Mouse (Mus musculus) CH12.LX (cell line): ENCODE results near the gene Chrna4. TPM values are rescaled to one million over a fixed set of nuclear protein-coding genes. Genes with fewer than 3 reads are reported as not detected.

Source experiments
- DNase-seq: peaks from one replicate; pipeline ENCODE4 v3.0.0-alpha.2; 2013; ENCODE audit errors: extremely low read depth
- H3K27ac ChIP-seq: 2 replicates; pipeline ENCODE4 v1.5.1; 2012; ENCODE audit warnings: low read depth, mild to moderate bottlenecking, control low read depth, moderate library complexity; ENCODE audit not compliant: insufficient read depth
- H3K27me3 ChIP-seq: replicated peaks from 2 replicates; pipeline ENCODE3; 2012; ENCODE audit warnings: inconsistent platforms
- H3K36me3 ChIP-seq, 2 experiments: replicated peaks in 1 of 2; 2 replicates each; pipeline versions ENCODE3 to v1.6.1; 2012; ENCODE audit warnings: inconsistent platforms in 1 of 2, low read length in 1 of 2, mild to moderate bottlenecking in 1 of 2, mixed read lengths in 1 of 2, moderate library complexity in 1 of 2; ENCODE audit not compliant: control insufficient read depth in 1 of 2, insufficient read depth in 1 of 2
- H3K4me1 ChIP-seq, 2 experiments: 2 replicates each; pipeline ENCODE4 v1.6.1; 2012; ENCODE audit warnings: inconsistent platforms in 1 of 2, moderate library complexity in 1 of 2; ENCODE audit not compliant: insufficient read depth in 2 of 2, control insufficient read depth in 1 of 2
- H3K4me2 ChIP-seq: 2 replicates; pipeline ENCODE4 v1.6.1; 2012; ENCODE audit warnings: low read depth, mild to moderate bottlenecking, control low read depth; ENCODE audit not compliant: poor library complexity, insufficient read depth, severe bottlenecking
- H3K4me3 ChIP-seq, 3 experiments: fragments of 150-350 bp in 1 of 3; sonication (generic) in 1 of 3; replicated peaks in 1 of 3; 2 replicates each; pipeline versions ENCODE3 to v1.5.1; 2011 to 2012; ENCODE audit warnings: low read depth in 2 of 3, low read length in 2 of 3, mild to moderate bottlenecking in 2 of 3, moderate library complexity in 2 of 3, control low read depth in 1 of 3, improper control_type of control experiment in 1 of 3, inconsistent platforms in 1 of 3, mixed read lengths in 1 of 3; ENCODE audit not compliant: poor library complexity in 1 of 3
- H3K79me2 ChIP-seq: replicated peaks from 2 replicates; pipeline ENCODE4 v1.6.1; 2012; ENCODE audit warnings: mild to moderate bottlenecking, moderate library complexity; ENCODE audit not compliant: control insufficient read depth, poor library complexity, insufficient read depth, severe bottlenecking; ENCODE audit errors: extremely low read depth
- H3K9ac ChIP-seq: 2 replicates; pipeline ENCODE4 v1.6.1; 2012; ENCODE audit warnings: low read depth, mild to moderate bottlenecking, control low read depth, moderate library complexity; ENCODE audit not compliant: insufficient read depth
- H3K9me3 ChIP-seq: replicated peaks from 2 replicates; pipeline ENCODE3; 2012; ENCODE audit warnings: low read length, inconsistent platforms, mixed read lengths
- BHLHE40 ChIP-seq: IDR thresholded peaks from 2 replicates; pipeline ENCODE4 v1.6.1; 2011; ENCODE audit warnings: mild to moderate bottlenecking, low read depth, low read length, improper control_type of control experiment
- CHD2 ChIP-seq: IDR thresholded peaks from 2 replicates; pipeline ENCODE4 v1.6.1; 2011; ENCODE audit warnings: low read length, improper control_type of control experiment
- ELF1 ChIP-seq: IDR thresholded peaks from 2 replicates; pipeline ENCODE4 v1.6.1; 2014; ENCODE audit warnings: low read depth, mild to moderate bottlenecking, inconsistent platforms, low read length, improper control_type of control experiment
- EP300 ChIP-seq: IDR thresholded peaks from 2 replicates; pipeline ENCODE4 v1.6.1; 2011; ENCODE audit warnings: low read length, improper control_type of control experiment
- IRF4 ChIP-seq: IDR thresholded peaks from 2 replicates; pipeline ENCODE4 v1.6.1; 2014; ENCODE audit warnings: low read depth, mild to moderate bottlenecking, inconsistent platforms, low read length, improper control_type of control experiment
- JUN ChIP-seq: IDR thresholded peaks from 2 replicates; pipeline ENCODE4 v1.6.1; 2011; ENCODE audit warnings: low read depth, mild to moderate bottlenecking, low read length, improper control_type of control experiment, moderate library complexity; ENCODE audit not compliant: insufficient read depth
- JUND ChIP-seq: conservative IDR thresholded peaks from 2 replicates; pipeline ENCODE4 v1.6.1; 2011; ENCODE audit warnings: low read depth, low read length, improper control_type of control experiment
- KAT2A ChIP-seq: IDR thresholded peaks from 2 replicates; pipeline ENCODE4 v1.6.1; 2012; ENCODE audit warnings: low read length, improper control_type of control experiment, inconsistent platforms; ENCODE audit not compliant: insufficient replicate concordance
- MXI1 ChIP-seq: IDR thresholded peaks from 2 replicates; pipeline ENCODE4 v1.6.1; 2011; ENCODE audit warnings: mild to moderate bottlenecking, low read depth, low read length, improper control_type of control experiment
- NELFE ChIP-seq: IDR thresholded peaks from 2 replicates; pipeline ENCODE4 v1.6.1; 2011; ENCODE audit warnings: low read depth, low read length, improper control_type of control experiment
- NRF1 ChIP-seq: IDR thresholded peaks from 2 replicates; pipeline ENCODE4 v1.6.1; 2014; ENCODE audit warnings: low read depth, mild to moderate bottlenecking, inconsistent platforms, low read length, improper control_type of control experiment, moderate library complexity
- POLR2A ChIP-seq: IDR thresholded peaks from 2 replicates; pipeline ENCODE4 v1.6.1; 2011; ENCODE audit warnings: low read depth, mild to moderate bottlenecking, improper control_type of control experiment, low read length
- RAD21 ChIP-seq: IDR thresholded peaks from 2 replicates; pipeline ENCODE4 v1.6.1; 2011; ENCODE audit warnings: low read depth, mild to moderate bottlenecking, low read length, improper control_type of control experiment, moderate library complexity
- RCOR1 ChIP-seq: conservative IDR thresholded peaks from 2 replicates; pipeline ENCODE4 v1.6.1; 2012; ENCODE audit warnings: low read depth, mild to moderate bottlenecking, inconsistent platforms, low read length, improper control_type of control experiment
- SIN3A ChIP-seq: IDR thresholded peaks from 2 replicates; pipeline ENCODE4 v1.6.1; 2012; ENCODE audit warnings: low read length, improper control_type of control experiment, inconsistent platforms
- TCF12 ChIP-seq: IDR thresholded peaks from 2 replicates; pipeline ENCODE4 v1.6.1; 2014; ENCODE audit warnings: low read depth, mild to moderate bottlenecking, inconsistent platforms, low read length, improper control_type of control experiment
- USF1 ChIP-seq: IDR thresholded peaks from 2 replicates; pipeline ENCODE4 v1.6.1; 2014; ENCODE audit warnings: low read depth, mild to moderate bottlenecking, inconsistent platforms, low read length, improper control_type of control experiment
- USF2 ChIP-seq: conservative IDR thresholded peaks from 2 replicates; pipeline ENCODE4 v1.6.1; 2011; ENCODE audit warnings: low read depth, low read length, improper control_type of control experiment
- ZC3H11A ChIP-seq: IDR thresholded peaks from 2 replicates; pipeline ENCODE4 v1.6.1; 2012; ENCODE audit warnings: low read depth, mild to moderate bottlenecking, inconsistent platforms, low read length, improper control_type of control experiment
- ZNF384 ChIP-seq: IDR thresholded peaks from 2 replicates; pipeline ENCODE4 v1.6.1; 2012; ENCODE audit warnings: low read depth, low read length, improper control_type of control experiment, inconsistent platforms
- dilution Hi-C: fragments of 300-500 bp; cut with MboI; formaldehyde crosslinking; loops from 2 replicates; pipeline ENCODE4 v1.14.3; 2020; ENCODE audit warnings: low sequenced_read_pairs; ENCODE audit not compliant: extremely low pct_unique_long_range_greater_than_20kb, extremely low pct_ligation_motif_present
- in situ Hi-C: fragments of 300-500 bp; cut with MboI; formaldehyde crosslinking; loops from 3 replicates; pipeline ENCODE4 v1.14.3; 2019; ENCODE audit warnings: low sequenced_read_pairs, low pct_ligation_motif_present, low pct_unique_long_range_greater_than_20kb, mixed read lengths
- polyA plus RNA-seq: library from polyadenylated mRNA; unstranded; fragments of >175 nt; gene quantifications from 2 replicates; pipeline ENCODE4 v1.2.1, GENCODE M21; 2012; ENCODE audit warnings: low read depth; ENCODE audit not compliant: insufficient read length
- total RNA-seq, 2 experiments: library from RNA; depleted of rRNA; stranded (reverse); fragments of 300-350 nt in 1 of 2; fragments of >200 nt in 1 of 2; gene quantifications; 2 replicates each; pipeline ENCODE4 v1.2.3; 2012 to 2014

Chrna4 gene
- total and polyA plus RNA-seq, 3 experiments = not detected

- peaks cover 98% of the 10 kb centered on the region for H3K27me3 ChIP-seq
- no peaks in the 10 kb centered on the region for H3K9me3 ChIP-seq
- dilution Hi-C loops (no loop called here), in situ Hi-C loops (no loop called here)
- no peak overlapping the region for H3K27ac ChIP-seq
- H3K36me3 ChIP-seq = no peaks in the 10 kb centered on the region
- TF ChIP-seq POLR2A = no peak
- TF ChIP-seq NRF1 = no peak
- no peak for TF ChIP-seq JUN
- TF ChIP-seq USF2 = no peak
- no peak for TF ChIP-seq EP300
- no peak for TF ChIP-seq ELF1
- TF ChIP-seq IRF4 = no peak
- TF ChIP-seq ZC3H11A = no peak
- TF ChIP-seq TCF12 = no peak
- no peak for TF ChIP-seq NELFE
- TF ChIP-seq USF1 = no peak
- TF ChIP-seq KAT2A = no peak
- TF ChIP-seq MXI1 = no peak
- no peak for TF ChIP-seq SIN3A
- no peak for TF ChIP-seq BHLHE40
- TF ChIP-seq RCOR1 = no peak
- TF ChIP-seq JUND = no peak
- H3K4me2 ChIP-seq = no peak overlapping the region
- no peak overlapping the region for H3K4me3 ChIP-seq
- H3K79me2 ChIP-seq = no peaks in the 10 kb centered on the region
- no peak for DNase-seq
- peaks cover 11 to 22% of the 10 kb centered on the region in 2 experiments for H3K4me1 ChIP-seq
- no peak overlapping the region for H3K9ac ChIP-seq
These were observed 11.9 kb downstream of the Chrna4 start for GRCm38 (mm10) chr2:181031406-181031934.

DNA sequence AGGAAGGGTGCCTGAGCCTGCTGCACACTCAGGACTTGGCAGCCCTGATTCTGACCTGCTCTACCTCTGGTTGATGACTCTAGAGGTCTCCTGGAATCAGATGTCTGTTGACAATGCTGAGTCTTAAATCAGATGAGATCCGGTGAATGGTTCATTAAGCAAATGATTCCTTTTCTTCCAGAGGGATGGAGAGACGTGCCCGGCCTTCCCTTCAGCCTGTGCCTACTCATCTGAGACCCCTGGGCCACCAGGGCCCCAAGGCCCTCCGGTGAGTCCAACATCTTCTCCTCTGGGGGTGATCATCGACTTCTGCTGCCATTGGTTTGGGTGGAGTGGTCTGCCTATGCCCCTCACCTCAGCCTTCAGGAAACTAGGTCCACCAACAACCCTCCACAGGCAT, 35.0 kb downstream of the Chrna4 start:
- dilution Hi-C loops = no loop called here
- H3K4me1 ChIP-seq = no peaks in the 10 kb centered on the region
- no peak overlapping the region for H3K4me2 ChIP-seq
- no peak for DNase-seq
- H3K36me3 ChIP-seq = no peaks in the 10 kb centered on the region
- in situ Hi-C loops = no loop called here
- no peak overlapping the region for H3K9ac ChIP-seq
- no peaks in the 10 kb centered on the region for H3K79me2 ChIP-seq
- H3K27me3 ChIP-seq = peaks cover 37% of the 10 kb centered on the region
- no peak overlapping the region for H3K27ac ChIP-seq
- no peaks in the 10 kb centered on the region for H3K9me3 ChIP-seq
- no peak overlapping the region for H3K4me3 ChIP-seq
- TF ChIP-seq NRF1 (no peak), CHD2 (no peak), BHLHE40 (no peak), RAD21 (no peak), USF2 (no peak), ZNF384 (no peak), JUND (no peak), POLR2A (no peak)
